Mouse (Mus musculus) testis, postnatal 14 days (tissue): ENCODE measurements at regions not wholly inside any gene's neighbourhood (a gene's known extent, or its start where the extent isn't known, plus 50 kb on each side); places are given as distances from the start of the nearest gene placed in this dataset.

Experiments
- DNase-seq: peaks from one replicate; pipeline ENCODE4 v3.0.0; 2021; ENCODE audit warnings: low spot score

GRCm38 (mm10) chr16:77537351-77537750 is 64.5 kb downstream of the Gm11146 start:
- DNase-seq, result no peak

- DNase-seq, result no peak
Observed at GRCm38 (mm10) chr16:77536746-77537145, 65.1 kb downstream of the Gm11146 start.

GRCm38 (mm10) chr16:77536314-77536713 is 65.6 kb downstream of the Gm11146 start:
- no peak for DNase-seq

GRCm38 (mm10) chr16:77535021-77535420 is 66.9 kb downstream of the Gm11146 start:
- no peak for DNase-seq

GRCm38 (mm10) chr16:77531596-77531995 is 70.3 kb downstream of the Gm11146 start:
- no peak for DNase-seq

- no peak for DNase-seq
Observed at GRCm38 (mm10) chr16:77527951-77528350, 73.9 kb downstream of the Gm11146 start.

- DNase-seq, result no peak
Observed at GRCm38 (mm10) chr16:77514606-77515005, 87.3 kb downstream of the Gm11146 start.

- DNase-seq, result peak; percentile 14
Observed at GRCm38 (mm10) chr16:77503556-77503955, 98.3 kb downstream of the Gm11146 start.

- no peak for DNase-seq
Observed at GRCm38 (mm10) chr16:77502916-77503315, 99.0 kb downstream of the Gm11146 start.

GRCm38 (mm10) chr16:77502026-77502425 is 99.9 kb downstream of the Gm11146 start:
- DNase-seq, result no peak

GRCm38 (mm10) chr16:77500981-77501380 is 100.9 kb downstream of the Gm11146 start:
- peak; percentile 9 for DNase-seq

- peak; percentile 22 for DNase-seq
Observed at GRCm38 (mm10) chr16:77500413-77500812, 101.5 kb downstream of the Gm11146 start.

- DNase-seq, result peak; percentile 71
Observed at GRCm38 (mm10) chr16:77499537-77500301, 102.2 kb downstream of the Gm11146 start.

GRCm38 (mm10) chr16:77495310-77495709 is 106.6 kb downstream of the Gm11146 start:
- DNase-seq, result no peak

- DNase-seq, result no peak
Observed at GRCm38 (mm10) chr16:77494042-77494441, 107.9 kb downstream of the Gm11146 start.

- no peak for DNase-seq
Observed at GRCm38 (mm10) chr16:77488155-77488554, 113.7 kb downstream of the Gm11146 start.

- DNase-seq, result no peak
Observed at GRCm38 (mm10) chr16:77479812-77480211, 122.1 kb downstream of the Gm11146 start.

- DNase-seq, result no peak
Observed at GRCm38 (mm10) chr16:77471868-77472267, 130.0 kb downstream of the Gm11146 start.

- DNase-seq, result no peak
Observed at GRCm38 (mm10) chr16:77469903-77470302, 132.0 kb downstream of the Gm11146 start.

- no peak for DNase-seq
Observed at GRCm38 (mm10) chr16:77469328-77469875, 132.5 kb downstream of the Gm11146 start.

- no peak for DNase-seq
Observed at GRCm38 (mm10) chr16:77467216-77467615, 134.7 kb downstream of the Gm11146 start.

- no peak for DNase-seq
Observed at GRCm38 (mm10) chr16:77464623-77465022, 137.3 kb downstream of the Gm11146 start.

- no peak for DNase-seq
Observed at GRCm38 (mm10) chr16:77461922-77462321, 140.0 kb downstream of the Gm11146 start.

GRCm38 (mm10) chr16:77461459-77461858 is 140.4 kb downstream of the Gm11146 start:
- no peak for DNase-seq
